Mouse (Mus musculus): Measurements from ENCODE around the gene Ndufb2. TPM values are rescaled to one million over a fixed set of nuclear protein-coding genes. Genes with fewer than 3 reads are reported as not detected.
A peak's percentile ranks its signal among the peaks of the same experiment; 100 is the strongest.

Gene Ndufb2
- polyA plus RNA-seq, 1 experiment from 2014 or later = 337 TPM

GRCm38 (mm10) chr6:39556900-39557659 is 35.3 kb upstream of the Ndufb2 start:
- Histone ChIP-seq H3K9ac (ENCODE audit: low read length) (peak overlapping the region; percentile 94), H3K4me1 (ENCODE audit: control insufficient read depth, insufficient read depth, low read length) (peaks cover 21% of the 10 kb centered on the region), H3K4me3 (replicated peaks; ENCODE audit: low read length) (peak overlapping the region; percentile 67), H3K27ac (ENCODE audit: low read length) (peak overlapping the region; percentile 83), H3K36me3 (ENCODE audit: control insufficient read depth, insufficient read depth, low read length) (no peaks in the 10 kb centered on the region), H3K9me3 (replicated peaks; ENCODE audit: control insufficient read depth, low read length) (no peaks in the 10 kb centered on the region), H3K27me3 (ENCODE audit: control insufficient read depth, insufficient read depth, low read length) (no peaks in the 10 kb centered on the region), H3K4me2 (ENCODE audit: low read depth, low read length) (peak overlapping the region; percentile 67)
- 1% methylated on average over 54 of the region's 54 CpGs for WGBS
- ATAC-seq (ENCODE audit: insufficient read depth, low FRiP score) = peak; percentile 68

DNA sequence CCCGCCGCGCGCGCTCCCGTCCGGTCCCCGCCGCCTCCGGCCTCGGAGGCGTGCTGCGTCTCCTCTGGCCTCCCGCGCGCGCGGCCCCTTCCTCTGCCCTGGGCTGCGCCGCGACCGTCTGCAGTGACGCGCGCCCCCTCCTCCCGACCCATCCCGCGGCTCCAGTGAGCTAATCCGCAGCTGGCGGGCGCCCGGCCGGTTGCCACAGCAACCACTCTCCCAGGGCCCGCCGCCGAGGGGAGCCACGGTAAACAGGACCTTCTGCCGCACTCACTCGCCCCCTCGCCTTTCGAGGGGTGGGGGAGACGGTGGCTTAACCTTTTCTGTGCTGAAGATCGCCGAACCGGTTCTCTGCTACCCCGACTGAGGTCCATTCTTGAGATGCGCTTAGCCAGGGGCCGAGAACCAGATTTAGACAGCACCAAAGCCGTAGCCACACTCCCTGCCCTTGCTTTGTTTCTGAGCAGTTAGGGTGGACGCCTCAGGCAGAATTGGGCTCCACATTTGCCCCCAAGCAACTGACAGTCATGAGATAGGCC is 34.6 kb upstream of the Ndufb2 start, which contains the start of gene Dennd2a:
Gene Dennd2a (minus strand): TSS at position 145 of the 539 bp plus-strand sequence.
- H3K4me3 ChIP-seq (replicated peaks; ENCODE audit: low read length) = peak within 1 kb of the TSS; percentile 67
- H3K36me3 ChIP-seq (ENCODE audit: control insufficient read depth, insufficient read depth, low read length) = no peaks in the 10 kb centered on the region
- H3K27ac ChIP-seq (ENCODE audit: low read length) = peak within 1 kb of the TSS; percentile 83
- peak; percentile 92 for ATAC-seq (ENCODE audit: insufficient read depth, low FRiP score)
- WGBS = under 1% methylated on average over 47 of the region's 50 CpGs
- H3K4me2 ChIP-seq (ENCODE audit: low read depth, low read length) = peak within 1 kb of the TSS; percentile 67
- H3K9ac ChIP-seq (ENCODE audit: low read length) = peak within 1 kb of the TSS; percentile 94
- H3K9me3 ChIP-seq (replicated peaks; ENCODE audit: control insufficient read depth, low read length) = no peaks in the 10 kb centered on the region
- H3K27me3 ChIP-seq (ENCODE audit: control insufficient read depth, insufficient read depth, low read length) = no peaks in the 10 kb centered on the region
- peaks cover 17% of the 10 kb centered on the region for H3K4me1 ChIP-seq (ENCODE audit: control insufficient read depth, insufficient read depth, low read length)

DNA sequence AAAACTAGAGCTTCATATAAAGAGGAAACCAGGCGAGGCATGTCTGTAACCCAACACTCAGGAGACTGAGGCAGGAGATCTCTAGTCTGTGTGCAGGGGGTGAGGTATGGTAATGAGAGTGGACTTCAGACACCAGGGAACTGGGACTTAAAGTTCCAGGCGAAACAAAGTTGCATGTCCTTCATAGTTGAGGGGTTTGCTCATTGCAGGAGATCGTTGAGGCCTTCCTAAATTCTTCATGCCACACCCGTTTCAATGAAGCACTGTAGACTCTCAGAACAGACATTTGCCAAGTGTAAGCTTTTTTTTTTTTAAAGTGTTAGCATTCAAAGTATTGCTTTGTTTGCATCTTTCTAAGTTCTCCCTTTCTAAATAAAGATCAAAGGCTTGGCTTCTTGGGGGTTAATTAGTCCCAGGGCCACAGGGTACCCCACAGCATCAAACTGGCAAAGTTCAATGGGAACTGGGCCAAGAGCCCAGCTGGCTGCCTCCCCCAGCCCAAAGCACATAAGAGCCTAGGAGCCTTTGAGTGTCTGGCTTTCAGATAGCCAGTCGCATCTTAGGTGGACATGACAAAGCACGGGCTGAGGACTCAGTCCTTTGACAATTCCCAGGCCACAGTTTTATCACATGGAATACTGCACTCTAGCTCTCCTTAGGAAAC is 33.0 kb upstream of the Ndufb2 start:
- no peak overlapping the region for H3K27ac ChIP-seq (ENCODE audit: low read length)
- WGBS = 53% methylated on average over 6 of the region's 6 CpGs
- peaks cover 16% of the 10 kb centered on the region for H3K4me1 ChIP-seq (ENCODE audit: control insufficient read depth, insufficient read depth, low read length)

DNA sequence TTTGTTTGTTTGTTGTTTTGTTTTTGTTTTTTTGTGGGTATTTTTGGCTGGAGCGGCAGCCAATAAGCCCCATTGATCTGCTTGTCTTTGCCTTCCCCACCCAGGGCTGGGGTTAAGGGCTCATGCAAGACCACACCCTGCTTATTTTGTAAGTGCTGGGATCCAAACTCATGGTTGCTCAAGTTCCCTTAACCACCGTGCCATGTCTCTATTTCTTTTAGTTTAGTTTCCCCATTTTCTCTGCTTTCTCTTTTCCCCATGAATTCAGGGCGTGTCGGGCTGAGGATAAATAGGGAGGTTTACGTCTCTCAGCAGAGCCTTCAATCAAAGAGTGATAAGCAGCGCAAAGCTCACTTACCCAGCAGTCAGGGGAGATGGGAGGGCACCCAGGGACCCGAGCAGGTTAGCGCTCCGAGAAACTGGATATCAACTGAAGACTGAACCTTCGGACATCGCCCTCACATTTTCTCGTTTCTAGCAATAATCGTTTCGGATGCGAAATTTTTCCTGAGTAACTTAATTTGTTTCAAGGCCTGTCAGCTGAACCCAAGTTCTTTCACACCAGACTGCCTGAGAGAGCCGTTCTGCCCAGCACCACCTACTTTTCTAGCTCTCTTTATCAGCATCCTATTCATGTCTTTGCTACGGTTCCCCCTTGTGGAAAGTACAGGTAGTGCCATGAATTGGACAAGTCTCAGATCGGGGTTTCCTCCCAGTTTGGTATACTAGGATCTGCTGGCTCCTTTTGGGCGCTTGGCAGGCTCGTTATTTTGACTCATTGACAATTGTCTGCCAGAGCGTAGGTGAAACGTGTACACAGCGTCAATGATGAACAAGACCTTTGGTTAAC is 30.0 kb upstream of the Ndufb2 start:
- Histone ChIP-seq H3K4me3 (replicated peaks; ENCODE audit: low read length) (peak overlapping the region; percentile 18), H3K27me3 (ENCODE audit: control insufficient read depth, insufficient read depth, low read length) (no peaks in the 10 kb centered on the region), H3K9ac (ENCODE audit: low read length) (peak overlapping the region; percentile 30), H3K9me3 (replicated peaks; ENCODE audit: control insufficient read depth, low read length) (no peaks in the 10 kb centered on the region), H3K4me2 (ENCODE audit: low read depth, low read length) (peak overlapping the region; percentile 44), H3K36me3 (ENCODE audit: control insufficient read depth, insufficient read depth, low read length) (no peaks in the 10 kb centered on the region), H3K4me1 (ENCODE audit: control insufficient read depth, insufficient read depth, low read length) (no peaks in the 10 kb centered on the region; the same call in 1 of the 2 replicates), H3K27ac (ENCODE audit: low read length) (no peak overlapping the region)
- peak; percentile 68; the same call in 1 of the 2 replicates for ATAC-seq (ENCODE audit: insufficient read depth, low FRiP score)
- WGBS = 16% methylated on average over 23 of the region's 23 CpGs

More for the DNA sequence above, 33.0 kb upstream of the Ndufb2 start:
- ATAC-seq (ENCODE audit: insufficient read depth, low FRiP score) = no peak
- Histone ChIP-seq H3K9ac (ENCODE audit: low read length) (no peak overlapping the region), H3K4me3 (replicated peaks; ENCODE audit: low read length) (no peak overlapping the region), H3K36me3 (ENCODE audit: control insufficient read depth, insufficient read depth, low read length) (no peaks in the 10 kb centered on the region), H3K4me2 (ENCODE audit: low read depth, low read length) (no peak overlapping the region), H3K27me3 (ENCODE audit: control insufficient read depth, insufficient read depth, low read length) (no peaks in the 10 kb centered on the region), H3K9me3 (replicated peaks; ENCODE audit: control insufficient read depth, low read length) (no peaks in the 10 kb centered on the region)

- 11% methylated on average over 5 of the region's 5 CpGs for WGBS
- H3K4me1 ChIP-seq (ENCODE audit: control insufficient read depth, insufficient read depth, low read length) = no peaks in the 10 kb centered on the region
- H3K4me3 ChIP-seq (replicated peaks; ENCODE audit: low read length) = no peak overlapping the region
- H3K36me3 ChIP-seq (ENCODE audit: control insufficient read depth, insufficient read depth, low read length) = no peaks in the 10 kb centered on the region
- H3K27ac ChIP-seq (ENCODE audit: low read length) = no peak overlapping the region
- no peaks in the 10 kb centered on the region for H3K9me3 ChIP-seq (replicated peaks; ENCODE audit: control insufficient read depth, low read length)
- H3K27me3 ChIP-seq (ENCODE audit: control insufficient read depth, insufficient read depth, low read length) = no peaks in the 10 kb centered on the region
- no peak for ATAC-seq (ENCODE audit: insufficient read depth, low FRiP score)
- no peak overlapping the region for H3K9ac ChIP-seq (ENCODE audit: low read length)
- no peak overlapping the region for H3K4me2 ChIP-seq (ENCODE audit: low read depth, low read length)
These were observed 24.8 kb upstream of the Ndufb2 start for GRCm38 (mm10) chr6:39567528-39567927.

DNA sequence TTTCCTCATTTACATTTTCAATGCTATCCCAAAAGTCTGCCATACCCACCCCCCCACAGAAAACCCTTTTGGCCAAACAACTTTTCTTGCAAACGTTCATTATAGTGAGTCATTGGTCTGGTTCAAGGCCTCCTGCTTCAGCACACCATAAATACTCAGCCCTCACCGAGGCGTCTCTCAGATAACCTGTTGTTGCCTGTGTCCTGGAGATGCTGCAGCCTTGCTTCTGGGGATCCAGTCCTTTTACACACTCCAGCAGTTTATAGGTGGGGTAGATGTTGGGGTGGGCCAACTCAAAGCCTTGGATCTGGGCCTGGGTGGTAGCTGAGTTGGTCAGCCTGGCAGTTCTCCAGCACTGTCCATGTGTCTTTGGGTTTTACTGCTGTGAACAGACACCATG is 21.9 kb upstream of the Ndufb2 start:
- Histone ChIP-seq H3K27me3 (ENCODE audit: control insufficient read depth, insufficient read depth, low read length) (no peaks in the 10 kb centered on the region), H3K4me2 (ENCODE audit: low read depth, low read length) (no peak overlapping the region), H3K4me1 (ENCODE audit: control insufficient read depth, insufficient read depth, low read length) (peaks cover 11% of the 10 kb centered on the region), H3K4me3 (replicated peaks; ENCODE audit: low read length) (no peak overlapping the region), H3K36me3 (ENCODE audit: control insufficient read depth, insufficient read depth, low read length) (no peaks in the 10 kb centered on the region), H3K27ac (ENCODE audit: low read length) (no peak overlapping the region), H3K9ac (ENCODE audit: low read length) (no peak overlapping the region), H3K9me3 (replicated peaks; ENCODE audit: control insufficient read depth, low read length) (no peaks in the 10 kb centered on the region)
- 65% methylated on average over 3 of the region's 3 CpGs for WGBS
- ATAC-seq (ENCODE audit: insufficient read depth, low FRiP score) = no peak

GRCm38 (mm10) chr6:39573791-39574554 is 18.4 kb upstream of the Ndufb2 start, which contains the start of gene Adck2:
Gene Adck2 (plus strand): TSS chr6:39573873.
- Histone ChIP-seq H3K9me3 (replicated peaks; ENCODE audit: control insufficient read depth, low read length) (no peaks in the 10 kb centered on the region), H3K36me3 (ENCODE audit: control insufficient read depth, insufficient read depth, low read length) (peaks cover 2% of the 10 kb centered on the region; the same call in 1 of the 2 replicates), H3K4me1 (ENCODE audit: control insufficient read depth, insufficient read depth, low read length) (peaks cover 11% of the 10 kb centered on the region), H3K27me3 (ENCODE audit: control insufficient read depth, insufficient read depth, low read length) (no peaks in the 10 kb centered on the region), H3K27ac (ENCODE audit: low read length) (peak within 1 kb of the TSS; percentile 87), H3K4me3 (replicated peaks; ENCODE audit: low read length) (peak within 1 kb of the TSS; percentile 82), H3K4me2 (ENCODE audit: low read depth, low read length) (peak within 1 kb of the TSS; percentile 69), H3K9ac (ENCODE audit: low read length) (peak within 1 kb of the TSS; percentile 94)
- ATAC-seq (ENCODE audit: insufficient read depth, low FRiP score) = peak; percentile 93
- under 1% methylated on average over 49 of the region's 49 CpGs for WGBS

DNA sequence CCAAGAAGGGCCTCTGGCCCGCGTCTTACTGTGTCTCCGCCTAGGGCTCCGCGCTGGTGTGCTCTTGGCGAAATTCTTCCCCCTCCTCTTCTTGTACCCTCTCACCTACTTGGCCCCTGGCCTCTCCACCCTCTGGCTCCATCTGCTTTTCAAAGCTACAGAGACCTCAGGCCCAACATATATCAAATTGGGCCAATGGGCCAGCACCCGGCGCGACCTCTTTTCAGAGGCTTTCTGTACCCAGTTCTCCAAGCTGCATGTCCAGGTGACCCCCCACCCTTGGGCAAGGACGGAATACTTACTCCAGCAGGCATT is 17.9 kb upstream of the Ndufb2 start:
- peaks cover 11% of the 10 kb centered on the region for H3K4me1 ChIP-seq (ENCODE audit: control insufficient read depth, insufficient read depth, low read length)
- H3K27me3 ChIP-seq (ENCODE audit: control insufficient read depth, insufficient read depth, low read length) = no peaks in the 10 kb centered on the region
- 23% methylated on average over 10 of the region's 10 CpGs for WGBS
- peak overlapping the region; percentile 94 for H3K9ac ChIP-seq (ENCODE audit: low read length)
- no peaks in the 10 kb centered on the region for H3K9me3 ChIP-seq (replicated peaks; ENCODE audit: control insufficient read depth, low read length)
- H3K4me2 ChIP-seq (ENCODE audit: low read depth, low read length) = peak overlapping the region; percentile 69
- H3K27ac ChIP-seq (ENCODE audit: low read length) = peak overlapping the region; percentile 87; the same call in 1 of the 2 replicates
- no peak; the same call in 1 of the 2 replicates for ATAC-seq (ENCODE audit: insufficient read depth, low FRiP score)
- peak overlapping the region; percentile 82 for H3K4me3 ChIP-seq (replicated peaks; ENCODE audit: low read length)
- peaks cover 2% of the 10 kb centered on the region; the same call in 1 of the 2 replicates for H3K36me3 ChIP-seq (ENCODE audit: control insufficient read depth, insufficient read depth, low read length)
